Mouse (Mus musculus) brown adipose tissue, adult 24 weeks (tissue): ENCODE measurements around the gene Eif1b. TPM values are rescaled to one million over a fixed set of nuclear protein-coding genes. Genes with fewer than 3 reads are reported as not detected.
"Not testable (repeated sequence)": the region's sequence is repeated elsewhere in the genome, so short reads cannot be mapped to it uniquely, and the experiment has no call there.

Source experiments
- H3K27ac ChIP-seq: fragments of 200-500 bp; replicated peaks from 2 replicates; pipeline ENCODE4 v1.5.1; 2012; ENCODE audit warnings: low read depth, mild to moderate bottlenecking, low read length
- H3K4me1 ChIP-seq: fragments of 200-500 bp; 2 replicates; pipeline ENCODE4 v1.6.1; 2012; ENCODE audit warnings: low read length, mixed read lengths; ENCODE audit not compliant: control insufficient read depth, insufficient read depth, insufficient read length
- H3K4me3 ChIP-seq: fragments of 200-500 bp; 2 replicates; pipeline ENCODE4 v1.5.1; 2012; ENCODE audit warnings: low read depth, mild to moderate bottlenecking, low read length, moderate library complexity; ENCODE audit not compliant: insufficient read depth
- polyA plus RNA-seq: library from polyadenylated mRNA; stranded (reverse); fragments of >200 nt; gene quantifications from 2 replicates; pipeline ENCODE4 v1.2.4, GENCODE M21; 2012; ENCODE audit not compliant: missing spikeins, insufficient read depth, insufficient read length

Gene Eif1b
- polyA plus RNA-seq, 1 experiment, result 46.0 TPM

- no peaks in the 10 kb centered on the region for H3K4me1 ChIP-seq
- H3K4me3 ChIP-seq, result no peak overlapping the region
Measured at GRCm38 (mm10) chr9:120501191-120501902, 9.3 kb downstream of the Eif1b start.

GRCm38 (mm10) chr9:120502013-120502412 lies 10.0 kb downstream of the Eif1b start:
- Histone ChIP-seq H3K27ac (no peak overlapping the region), H3K4me3 (no peak overlapping the region), H3K4me1 (no peaks in the 10 kb centered on the region)

More at GRCm38 (mm10) chr9:120501191-120501902, 9.3 kb downstream of the Eif1b start:
- no peak overlapping the region for H3K27ac ChIP-seq

- H3K4me1 ChIP-seq, result no peaks in the 10 kb centered on the region
- H3K27ac ChIP-seq, result no peak overlapping the region
Measured at GRCm38 (mm10) chr9:120504423-120504822, 12.4 kb downstream of the Eif1b start.

DNA sequence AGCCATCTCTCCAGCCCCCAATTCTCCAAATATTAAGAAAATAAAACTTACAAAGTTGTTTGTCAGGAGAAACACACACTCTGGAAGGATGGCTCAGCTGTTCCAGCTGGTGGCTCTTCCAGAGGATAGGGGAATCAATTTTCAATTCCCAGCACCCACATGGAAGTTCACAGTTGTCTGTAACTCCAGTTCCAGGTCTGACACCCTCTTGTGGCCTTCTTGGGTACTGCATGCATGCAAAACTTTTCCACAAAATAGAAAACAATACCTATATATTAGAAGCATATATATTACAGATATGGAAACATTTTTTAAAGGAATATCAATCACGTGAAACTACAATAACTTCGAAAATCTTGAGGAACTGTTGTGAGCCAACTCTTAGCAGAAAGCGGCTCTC lies 19.7 kb downstream of the Eif1b start:
- Histone ChIP-seq H3K27ac (no peak overlapping the region), H3K4me1 (no peaks in the 10 kb centered on the region), H3K4me3 (no peak overlapping the region)

More at GRCm38 (mm10) chr9:120504423-120504822, 12.4 kb downstream of the Eif1b start:
- no peak overlapping the region for H3K4me3 ChIP-seq

DNA sequence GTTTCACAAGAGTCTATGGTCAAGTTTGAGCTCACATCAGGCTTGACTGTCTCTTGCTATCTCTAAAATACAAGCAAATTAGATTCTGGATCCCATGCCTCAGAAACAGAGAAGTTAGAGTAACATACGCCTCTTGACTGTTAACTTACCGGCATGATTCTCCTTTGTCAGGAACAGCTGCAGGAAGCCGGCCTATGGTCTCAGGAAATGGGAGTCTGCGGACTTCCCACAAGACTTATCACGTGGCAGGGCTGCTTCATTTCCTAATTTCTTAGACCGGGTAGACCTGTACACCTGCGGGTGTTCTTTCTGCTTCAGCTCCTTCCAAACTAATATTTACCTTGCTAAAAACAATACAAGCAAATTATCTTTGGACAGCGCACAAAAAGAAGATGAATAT lies 24.7 kb downstream of the Eif1b start:
- Histone ChIP-seq H3K4me3 (no peak overlapping the region), H3K27ac (no peak overlapping the region), H3K4me1 (no peaks in the 10 kb centered on the region)

DNA sequence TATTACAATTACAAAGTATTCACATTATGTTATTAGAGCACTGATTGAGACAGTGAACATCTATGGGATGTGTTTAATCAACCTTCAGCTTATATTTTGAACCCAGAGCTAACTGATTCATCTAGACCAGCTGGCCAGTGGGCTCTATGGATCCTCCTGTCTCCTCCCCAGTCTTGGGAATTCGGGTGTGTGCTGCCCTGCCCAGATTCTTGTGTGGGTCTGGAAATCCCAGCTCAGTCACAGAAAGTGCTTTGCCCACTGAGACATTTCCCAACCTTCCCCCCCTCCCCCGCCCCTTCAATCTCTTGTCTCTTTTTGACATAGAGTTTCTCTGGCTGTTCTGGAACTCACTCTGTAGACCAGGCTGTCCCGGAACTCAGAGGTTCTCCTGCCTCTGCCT lies 26.9 kb downstream of the Eif1b start:
- Histone ChIP-seq H3K27ac (no peak overlapping the region), H3K4me1 (no peaks in the 10 kb centered on the region), H3K4me3 (no peak overlapping the region)

DNA sequence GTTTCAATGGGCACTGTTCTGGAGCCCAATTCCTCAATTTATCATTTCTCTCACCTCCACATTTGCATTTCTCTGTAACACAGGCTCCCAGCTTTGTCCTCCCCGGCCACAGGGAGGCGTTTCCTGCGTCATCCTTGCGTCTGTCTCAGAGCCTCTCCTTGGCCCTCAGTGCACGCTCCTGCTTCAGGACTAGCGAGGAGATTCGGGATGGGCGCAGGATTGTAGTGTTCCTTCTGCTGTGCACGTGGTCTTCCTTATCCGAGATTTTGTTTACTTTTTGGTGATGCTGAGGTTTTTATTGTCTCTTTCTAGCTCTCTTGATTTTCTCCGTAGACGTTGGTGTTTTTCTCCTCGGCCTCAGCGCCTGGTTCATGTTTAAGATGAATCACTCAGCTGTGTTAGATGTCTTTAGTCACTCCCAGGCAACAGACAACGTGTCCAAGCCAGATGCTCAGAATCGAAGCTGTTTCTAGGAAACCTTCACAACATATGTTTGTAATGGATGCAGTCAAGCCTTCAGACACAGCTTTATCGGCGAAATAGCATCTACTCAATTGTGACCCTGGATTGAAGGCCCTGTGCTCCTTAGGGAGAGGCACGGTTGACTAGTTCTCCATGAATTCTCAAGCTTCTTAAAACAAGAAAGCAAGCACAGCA lies 27.6 kb downstream of the Eif1b start:
- H3K4me3 ChIP-seq, result no peak overlapping the region
- H3K4me1 ChIP-seq, result no peaks in the 10 kb centered on the region
- H3K27ac ChIP-seq, result no peak overlapping the region

- Histone ChIP-seq H3K4me3 (no peak overlapping the region), H3K27ac (no peak overlapping the region), H3K4me1 (no peaks in the 10 kb centered on the region)
Measured at GRCm38 (mm10) chr9:120521161-120521560, 29.1 kb downstream of the Eif1b start.

GRCm38 (mm10) chr9:120527270-120527669 lies 35.2 kb downstream of the Eif1b start:
- Histone ChIP-seq H3K4me3 (no peak overlapping the region), H3K4me1 (no peaks in the 10 kb centered on the region)

DNA sequence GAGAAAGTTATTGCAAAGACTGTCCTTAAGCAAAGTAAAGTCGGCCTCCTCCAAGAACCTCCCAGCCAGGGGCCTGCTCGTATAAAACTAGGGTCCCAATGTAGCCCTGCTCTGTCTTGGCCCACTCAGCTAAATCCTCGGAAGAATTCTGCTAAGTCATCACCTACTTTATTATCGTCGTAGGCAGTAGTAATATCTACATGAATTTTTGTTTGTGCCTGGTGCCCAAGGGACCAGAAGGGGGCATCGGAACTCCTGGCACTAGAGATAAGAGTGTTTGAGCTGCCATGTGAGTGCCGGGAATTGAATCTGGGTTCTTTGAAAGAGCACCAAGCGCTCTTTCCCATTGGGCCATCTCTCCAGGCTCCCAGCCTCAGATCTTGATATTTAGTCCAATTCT lies 35.9 kb downstream of the Eif1b start:
- H3K27ac ChIP-seq, result no peak overlapping the region
- H3K4me3 ChIP-seq, result no peak overlapping the region

More at GRCm38 (mm10) chr9:120527270-120527669, 35.2 kb downstream of the Eif1b start:
- H3K27ac ChIP-seq, result no peak overlapping the region

DNA sequence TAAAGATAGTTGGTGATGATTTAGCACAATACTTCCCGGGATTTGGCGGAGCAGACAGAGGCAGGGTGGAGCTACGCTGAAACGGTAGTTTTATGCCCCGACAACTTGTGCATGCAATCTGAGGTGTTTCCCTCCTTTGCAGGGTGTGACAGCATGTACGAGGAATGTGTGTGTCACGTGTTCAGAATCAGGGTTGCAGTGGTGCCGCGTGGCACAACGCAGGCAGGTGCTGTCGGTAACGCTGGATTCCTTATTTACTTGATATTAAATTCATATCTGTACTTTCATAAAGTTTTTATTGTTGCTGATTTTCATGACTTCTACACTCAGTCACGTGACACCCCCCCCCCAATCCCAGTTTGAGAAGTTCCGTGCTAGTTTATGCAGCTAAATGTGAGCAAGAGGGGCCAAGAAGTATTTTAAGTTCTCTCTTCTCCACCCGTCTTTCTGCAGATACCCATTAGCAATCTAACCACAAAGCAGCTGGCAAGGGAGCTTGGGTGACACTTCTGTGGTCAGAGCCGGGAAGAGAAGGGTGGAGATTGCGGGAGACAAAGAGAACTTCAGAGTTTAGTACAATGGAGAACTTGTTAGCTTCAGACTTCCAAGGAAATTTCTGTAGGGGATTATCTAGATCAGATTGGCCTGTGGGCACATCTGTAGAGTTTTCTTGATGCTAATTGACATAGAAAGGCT lies 36.9 kb downstream of the Eif1b start:
- H3K27ac ChIP-seq, result no peak overlapping the region

More for the DNA sequence above, 35.9 kb downstream of the Eif1b start:
- no peaks in the 10 kb centered on the region for H3K4me1 ChIP-seq

GRCm38 (mm10) chr9:120530471-120530870 lies 38.4 kb downstream of the Eif1b start:
- no peaks in the 10 kb centered on the region for H3K4me1 ChIP-seq
- no peak overlapping the region for H3K4me3 ChIP-seq

More for the DNA sequence above, 36.9 kb downstream of the Eif1b start:
- H3K4me3 ChIP-seq, result no peak overlapping the region
- H3K4me1 ChIP-seq, result no peaks in the 10 kb centered on the region

DNA sequence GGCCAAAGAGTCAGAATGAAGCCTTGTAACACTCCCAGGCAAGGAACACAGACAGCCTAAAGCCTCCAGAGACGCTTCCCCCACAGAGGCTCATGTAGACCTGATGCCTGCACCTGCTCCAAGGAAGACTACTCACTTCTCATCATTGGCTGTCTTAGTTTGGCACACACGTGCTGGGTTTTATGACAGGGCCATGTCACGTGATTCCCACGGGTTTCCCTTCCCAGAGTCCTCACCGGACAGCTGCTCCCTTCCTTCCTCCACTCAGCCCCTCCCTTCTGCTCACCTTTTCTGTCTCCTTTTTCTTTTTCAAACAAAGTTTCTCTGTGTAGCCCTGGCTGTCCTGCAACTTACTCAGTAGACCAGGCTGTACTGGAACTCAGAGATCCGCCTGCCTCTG lies 40.0 kb downstream of the Eif1b start:
- Histone ChIP-seq H3K27ac (no peak overlapping the region), H3K4me1 (no peaks in the 10 kb centered on the region), H3K4me3 (no peak overlapping the region)

More at GRCm38 (mm10) chr9:120530471-120530870, 38.4 kb downstream of the Eif1b start:
- no peak overlapping the region for H3K27ac ChIP-seq

GRCm38 (mm10) chr9:120532691-120533090 lies 40.7 kb downstream of the Eif1b start:
- H3K4me3 ChIP-seq, result no peak overlapping the region

DNA sequence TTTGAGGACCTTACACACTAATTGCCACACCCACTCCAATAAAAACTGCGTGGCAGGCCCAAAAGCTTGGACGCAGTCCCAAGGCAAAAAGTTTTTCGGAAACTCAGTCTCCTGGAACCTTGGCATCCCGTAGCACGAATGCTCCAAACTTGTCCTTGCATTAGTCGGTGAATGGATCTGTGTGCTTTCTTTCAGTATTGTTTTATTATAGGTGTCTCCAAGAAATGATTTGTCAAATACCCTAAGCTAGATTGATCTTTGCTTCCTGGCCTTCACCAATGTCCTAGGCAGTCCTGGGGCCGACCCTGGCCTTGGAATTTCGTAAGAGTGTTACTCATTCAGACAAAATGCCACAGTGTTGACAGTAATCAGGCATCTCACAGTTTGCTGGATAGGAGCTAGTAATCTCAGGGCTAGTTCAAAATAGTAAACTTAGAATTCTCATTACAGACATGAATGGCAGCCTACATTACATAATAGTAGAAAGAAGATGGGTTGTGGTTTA lies 41.5 kb downstream of the Eif1b start:
- H3K4me3 ChIP-seq, H3K27ac ChIP-seq, H3K4me1 ChIP-seq: not testable (repeated sequence)

More at GRCm38 (mm10) chr9:120532691-120533090, 40.7 kb downstream of the Eif1b start:
- Histone ChIP-seq H3K4me1 (no peaks in the 10 kb centered on the region), H3K27ac (no peak overlapping the region)
